Mouse (Mus musculus) CH12.LX (cell line): Measurements from ENCODE around the gene Ldlrad3. TPM values are rescaled to one million over a fixed set of nuclear protein-coding genes. Genes with fewer than 3 reads are reported as not detected.

Experiments used
- DNase-seq: peaks from one replicate; pipeline ENCODE4 v3.0.0-alpha.2; 2013; ENCODE audit errors: extremely low read depth
- H3K27ac ChIP-seq: 2 replicates; pipeline ENCODE4 v1.5.1; 2012; ENCODE audit warnings: low read depth, mild to moderate bottlenecking, control low read depth, moderate library complexity; ENCODE audit not compliant: insufficient read depth
- H3K27me3 ChIP-seq: replicated peaks from 2 replicates; pipeline ENCODE3; 2012; ENCODE audit warnings: inconsistent platforms
- H3K36me3 ChIP-seq, 2 experiments: replicated peaks in 1 of 2; 2 replicates each; pipeline versions ENCODE3 to v1.6.1; 2012; ENCODE audit warnings: inconsistent platforms in 1 of 2, low read length in 1 of 2, mild to moderate bottlenecking in 1 of 2, mixed read lengths in 1 of 2, moderate library complexity in 1 of 2; ENCODE audit not compliant: control insufficient read depth in 1 of 2, insufficient read depth in 1 of 2
- H3K4me1 ChIP-seq, 2 experiments: 2 replicates each; pipeline ENCODE4 v1.6.1; 2012; ENCODE audit warnings: inconsistent platforms in 1 of 2, moderate library complexity in 1 of 2; ENCODE audit not compliant: insufficient read depth in 2 of 2, control insufficient read depth in 1 of 2
- H3K4me2 ChIP-seq: 2 replicates; pipeline ENCODE4 v1.6.1; 2012; ENCODE audit warnings: low read depth, mild to moderate bottlenecking, control low read depth; ENCODE audit not compliant: poor library complexity, insufficient read depth, severe bottlenecking
- H3K4me3 ChIP-seq, 3 experiments: fragments of 150-350 bp in 1 of 3; sonication (generic) in 1 of 3; replicated peaks in 1 of 3; 2 replicates each; pipeline versions ENCODE3 to v1.5.1; 2011 to 2012; ENCODE audit warnings: low read depth in 2 of 3, low read length in 2 of 3, mild to moderate bottlenecking in 2 of 3, moderate library complexity in 2 of 3, control low read depth in 1 of 3, improper control_type of control experiment in 1 of 3, inconsistent platforms in 1 of 3, mixed read lengths in 1 of 3; ENCODE audit not compliant: poor library complexity in 1 of 3
- H3K79me2 ChIP-seq: replicated peaks from 2 replicates; pipeline ENCODE4 v1.6.1; 2012; ENCODE audit warnings: mild to moderate bottlenecking, moderate library complexity; ENCODE audit not compliant: control insufficient read depth, poor library complexity, insufficient read depth, severe bottlenecking; ENCODE audit errors: extremely low read depth
- H3K9ac ChIP-seq: 2 replicates; pipeline ENCODE4 v1.6.1; 2012; ENCODE audit warnings: low read depth, mild to moderate bottlenecking, control low read depth, moderate library complexity; ENCODE audit not compliant: insufficient read depth
- H3K9me3 ChIP-seq: replicated peaks from 2 replicates; pipeline ENCODE3; 2012; ENCODE audit warnings: low read length, inconsistent platforms, mixed read lengths
- CHD1 ChIP-seq: IDR thresholded peaks from 2 replicates; pipeline ENCODE4 v1.6.1; 2012; ENCODE audit warnings: low read depth, low read length, improper control_type of control experiment, inconsistent platforms
- EP300 ChIP-seq: IDR thresholded peaks from 2 replicates; pipeline ENCODE4 v1.6.1; 2011; ENCODE audit warnings: low read length, improper control_type of control experiment
- ETS1 ChIP-seq: conservative IDR thresholded peaks from 2 replicates; pipeline ENCODE4 v1.6.1; 2012; ENCODE audit warnings: low read depth, mild to moderate bottlenecking, inconsistent platforms, low read length, improper control_type of control experiment, moderate library complexity
- GABPA ChIP-seq: IDR thresholded peaks from 2 replicates; pipeline ENCODE4 v1.6.1; 2012; ENCODE audit warnings: low read depth, low read length, improper control_type of control experiment, inconsistent platforms; ENCODE audit not compliant: insufficient replicate concordance
- JUND ChIP-seq: conservative IDR thresholded peaks from 2 replicates; pipeline ENCODE4 v1.6.1; 2011; ENCODE audit warnings: low read depth, low read length, improper control_type of control experiment
- MAFK ChIP-seq: IDR thresholded peaks from 2 replicates; pipeline ENCODE4 v1.6.1; 2011; ENCODE audit warnings: low read length, improper control_type of control experiment; ENCODE audit not compliant: insufficient replicate concordance
- MAZ ChIP-seq: IDR thresholded peaks from 2 replicates; pipeline ENCODE4 v1.6.1; 2012; ENCODE audit warnings: low read depth, mild to moderate bottlenecking, inconsistent platforms, low read length, improper control_type of control experiment, moderate library complexity
- MXI1 ChIP-seq: IDR thresholded peaks from 2 replicates; pipeline ENCODE4 v1.6.1; 2011; ENCODE audit warnings: mild to moderate bottlenecking, low read depth, low read length, improper control_type of control experiment
- MYC ChIP-seq: IDR thresholded peaks from 2 replicates; pipeline ENCODE4 v1.6.1; 2011; ENCODE audit warnings: low read depth, mild to moderate bottlenecking, improper control_type of control experiment, low read length
- NELFE ChIP-seq: IDR thresholded peaks from 2 replicates; pipeline ENCODE4 v1.6.1; 2011; ENCODE audit warnings: low read depth, low read length, improper control_type of control experiment
- PAX5 ChIP-seq: IDR thresholded peaks from 2 replicates; pipeline ENCODE4 v1.6.1; 2012; ENCODE audit warnings: low read length, inconsistent platforms, mixed read lengths
- POLR2A ChIP-seq: IDR thresholded peaks from 2 replicates; pipeline ENCODE4 v1.6.1; 2011; ENCODE audit warnings: low read depth, mild to moderate bottlenecking, improper control_type of control experiment, low read length
- POLR2AphosphoS2 ChIP-seq: IDR thresholded peaks from 2 replicates; pipeline ENCODE4 v1.6.1; 2011; ENCODE audit warnings: low read depth, low read length, improper control_type of control experiment
- RAD21 ChIP-seq: IDR thresholded peaks from 2 replicates; pipeline ENCODE4 v1.6.1; 2011; ENCODE audit warnings: low read depth, mild to moderate bottlenecking, low read length, improper control_type of control experiment, moderate library complexity
- USF1 ChIP-seq: IDR thresholded peaks from 2 replicates; pipeline ENCODE4 v1.6.1; 2014; ENCODE audit warnings: low read depth, mild to moderate bottlenecking, inconsistent platforms, low read length, improper control_type of control experiment
- ZKSCAN1 ChIP-seq: IDR thresholded peaks from 2 replicates; pipeline ENCODE4 v1.6.1; 2012; ENCODE audit warnings: low read depth, inconsistent platforms, low read length, improper control_type of control experiment, borderline replicate concordance
- dilution Hi-C: fragments of 300-500 bp; cut with MboI; formaldehyde crosslinking; loops from 2 replicates; pipeline ENCODE4 v1.14.3; 2020; ENCODE audit warnings: low sequenced_read_pairs; ENCODE audit not compliant: extremely low pct_unique_long_range_greater_than_20kb, extremely low pct_ligation_motif_present
- in situ Hi-C: fragments of 300-500 bp; cut with MboI; formaldehyde crosslinking; loops from 3 replicates; pipeline ENCODE4 v1.14.3; 2019; ENCODE audit warnings: low sequenced_read_pairs, low pct_ligation_motif_present, low pct_unique_long_range_greater_than_20kb, mixed read lengths
- polyA plus RNA-seq: library from polyadenylated mRNA; unstranded; fragments of >175 nt; gene quantifications from 2 replicates; pipeline ENCODE4 v1.2.1, GENCODE M21; 2012; ENCODE audit warnings: low read depth; ENCODE audit not compliant: insufficient read length
- total RNA-seq, 2 experiments: library from RNA; depleted of rRNA; stranded (reverse); fragments of 300-350 nt in 1 of 2; fragments of >200 nt in 1 of 2; gene quantifications; 2 replicates each; pipeline ENCODE4 v1.2.3; 2012 to 2014

The Ldlrad3 gene
- total and polyA plus RNA-seq, 3 experiments: 0.30 to 2.7 (median 2.1) TPM

DNA sequence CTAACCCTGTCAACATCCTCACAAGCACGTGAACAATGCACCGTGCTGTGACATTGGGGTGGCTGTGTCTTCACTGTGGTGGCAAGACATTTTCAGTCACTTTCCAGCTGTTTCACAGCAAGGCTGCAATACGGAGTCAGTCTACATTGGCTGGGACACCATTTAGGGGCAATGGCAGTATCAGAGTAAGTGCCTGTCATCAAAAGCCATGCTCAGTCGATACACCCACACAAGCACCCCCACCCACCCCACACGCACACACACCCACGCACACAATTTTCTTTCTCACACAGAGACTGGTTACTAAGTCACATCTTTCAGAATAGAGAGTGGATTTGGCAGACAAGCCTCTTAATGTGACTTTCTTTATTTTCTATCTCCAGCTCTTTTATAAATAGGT is 156.0 kb downstream of the Ldlrad3 start:
- dilution Hi-C loops: no loop called here
- Histone ChIP-seq H3K27me3 (no peaks in the 10 kb centered on the region), H3K9ac (no peak overlapping the region), H3K36me3 (no peaks in the 10 kb centered on the region), H3K9me3 (no peaks in the 10 kb centered on the region), H3K4me2 (no peak overlapping the region), H3K27ac (no peak overlapping the region), H3K4me3 (no peak overlapping the region), H3K4me1 (peaks cover 0 to 22% of the 10 kb centered on the region in 2 experiments; a peak in 2 of 4 replicates), H3K79me2 (no peaks in the 10 kb centered on the region)
- DNase-seq: no peak
- in situ Hi-C loops: no loop called here
- TF ChIP-seq RAD21 (no peak), CHD1 (no peak), MAFK (no peak), POLR2AphosphoS2 (no peak), MYC (no peak), ZKSCAN1 (no peak), USF1 (no peak), JUND (no peak), ETS1 (no peak), MXI1 (no peak), EP300 (no peak)

DNA sequence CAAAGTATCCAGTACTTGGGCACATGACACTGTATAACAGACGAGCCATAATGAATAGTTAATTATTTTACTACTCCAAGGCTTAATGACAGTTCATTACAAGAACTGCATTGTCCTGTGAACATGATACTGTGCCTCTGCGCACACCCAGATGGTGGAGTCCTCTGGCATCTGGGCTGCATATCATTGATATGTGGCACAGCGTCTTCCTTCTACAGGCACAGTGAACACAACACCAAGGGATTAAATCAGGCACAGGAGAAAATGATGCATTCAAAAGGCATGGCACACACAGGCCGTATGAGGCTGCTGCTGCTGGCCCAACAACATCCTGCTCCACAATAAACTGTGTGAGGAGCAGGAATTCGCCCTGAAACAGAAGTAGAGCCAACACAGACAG is 156.5 kb downstream of the Ldlrad3 start:
- Histone ChIP-seq H3K4me2 (no peak overlapping the region), H3K27ac (no peak overlapping the region), H3K79me2 (no peaks in the 10 kb centered on the region), H3K27me3 (no peaks in the 10 kb centered on the region), H3K4me3 (no peak overlapping the region), H3K4me1 (peaks cover 0 to 22% of the 10 kb centered on the region in 2 experiments; a peak in 2 of 4 replicates), H3K36me3 (no peaks in the 10 kb centered on the region), H3K9me3 (no peaks in the 10 kb centered on the region), H3K9ac (no peak overlapping the region)
- in situ Hi-C loops (no loop called here), dilution Hi-C loops (no loop called here)
- no peak for TF ChIP-seq USF1
- no peak for TF ChIP-seq GABPA
- TF ChIP-seq PAX5: no peak
- TF ChIP-seq MAZ: no peak
- no peak for TF ChIP-seq POLR2A
- no peak for TF ChIP-seq NELFE
- no peak for DNase-seq
